Mouse (Mus musculus) testis, adult 2 months (tissue): ENCODE measurements at regions not wholly inside any gene's neighbourhood (a gene's known extent, or its start where the extent isn't known, plus 50 kb on each side); places are given as distances from the start of the nearest gene placed in this dataset.

Source experiments
- CTCF ChIP-seq: fragments of 200-500 bp; IDR thresholded peaks from 2 replicates; pipeline ENCODE4 v1.5.1; 2012; ENCODE audit warnings: low read depth, mild to moderate bottlenecking, inconsistent platforms, low read length, moderate library complexity; ENCODE audit not compliant: control insufficient read depth, insufficient read depth, insufficient replicate concordance
- POLR2A ChIP-seq: fragments of 200-500 bp; IDR thresholded peaks from 2 replicates; pipeline ENCODE4 v1.6.1; 2012; ENCODE audit warnings: low read depth, mild to moderate bottlenecking, inconsistent platforms, low read length, moderate library complexity; ENCODE audit not compliant: control insufficient read depth

DNA sequence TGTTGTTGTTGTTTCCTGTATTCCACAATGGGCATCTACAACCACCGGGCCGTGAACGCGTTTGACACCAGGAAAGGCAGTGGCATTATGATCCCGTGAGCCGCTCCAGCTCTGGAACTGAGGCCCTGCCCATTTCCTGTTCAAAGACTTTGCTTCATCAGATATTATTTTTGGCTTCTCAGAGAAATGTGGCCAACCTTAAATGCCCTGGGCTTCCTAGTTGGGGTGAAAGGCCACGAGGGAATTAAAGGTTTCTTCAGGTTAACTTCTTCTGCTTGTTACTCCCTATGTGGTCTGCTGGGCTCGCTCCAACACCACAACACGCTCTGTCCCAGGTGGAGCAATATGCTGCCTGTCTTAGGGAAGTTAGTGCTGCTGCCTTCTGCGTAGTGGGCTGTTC lies 249.8 kb downstream of the Cog6 start:
- TF ChIP-seq CTCF: no peak
- no peak for TF ChIP-seq POLR2A
